Mouse (Mus musculus) olfactory bulb, adult 2 months (tissue): Measurements from ENCODE around the gene Zbtb14. TPM values are rescaled to one million over a fixed set of nuclear protein-coding genes. Genes with fewer than 3 reads are reported as not detected.
A peak's percentile ranks its signal among the peaks of the same experiment; 100 is the strongest.

ENCODE experiments used
- H3K27ac ChIP-seq: fragments of 200-500 bp; 2 replicates; pipeline ENCODE4 v1.5.1; 2012; ENCODE audit warnings: low read depth, low read length; ENCODE audit not compliant: insufficient read depth
- H3K4me1 ChIP-seq: fragments of 200-500 bp; 2 replicates; pipeline ENCODE4 v1.6.1; 2012; ENCODE audit warnings: low read length; ENCODE audit not compliant: control insufficient read depth, insufficient read depth
- H3K4me3 ChIP-seq: fragments of 200-500 bp; 2 replicates; pipeline ENCODE4 v1.5.1; 2012; ENCODE audit warnings: mild to moderate bottlenecking, low read depth, low read length, moderate library complexity; ENCODE audit not compliant: insufficient read depth
- CTCF ChIP-seq: fragments of 200-500 bp; IDR thresholded peaks from 2 replicates; pipeline ENCODE4 v1.5.1; 2012; ENCODE audit warnings: low read depth, mild to moderate bottlenecking, low read length, moderate library complexity; ENCODE audit not compliant: insufficient read depth
- POLR2A ChIP-seq: fragments of 200-500 bp; IDR thresholded peaks from 2 replicates; pipeline ENCODE4 v1.6.1; 2012; ENCODE audit warnings: mild to moderate bottlenecking, low read depth, low read length, moderate library complexity; ENCODE audit not compliant: insufficient read depth
- WGBS: fragments of 180-500 bp; shearing (Covaris S2); methylation state at CpG from one replicate; pipeline ENCODE4 v1.1.7; 2018; 5-methylcytosine and 5-hydroxymethylcytosine counted together
- polyA plus RNA-seq: library from polyadenylated mRNA; stranded (reverse); fragments of >200 nt; gene quantifications from 2 replicates; pipeline ENCODE4 v1.2.4, GENCODE M21; 2012; ENCODE audit warnings: low replicate concordance; ENCODE audit not compliant: missing spikeins, insufficient read depth, insufficient read length

Gene Zbtb14
- polyA plus RNA-seq: not detected in 2 replicates

GRCm38 (mm10) chr17:69382511-69383100 lies at the start of gene Zbtb14:
Gene Zbtb14, plus strand, starts transcription at chr17:69383050.
- Histone ChIP-seq H3K27ac (peak within 1 kb of the TSS; percentile 93), H3K4me1 (peaks cover 2% of the 10 kb centered on the region; the same call in 1 of the 2 replicates), H3K4me3 (peak within 1 kb of the TSS; percentile 95)
- under 1% methylated on average over 68 of the region's 72 CpGs for WGBS
- TF ChIP-seq CTCF (no peak), POLR2A (no peak; the same call in 1 of the 2 replicates)

- WGBS: 83% methylated on average over 7 of the region's 7 CpGs
- H3K4me1 ChIP-seq: no peaks in the 10 kb centered on the region
- H3K4me3 ChIP-seq: no peak overlapping the region
- TF ChIP-seq POLR2A (no peak), CTCF (no peak)
- no peak overlapping the region for H3K27ac ChIP-seq
Observed at GRCm38 (mm10) chr17:69346056-69346455, 36.8 kb upstream of the Zbtb14 start.

- TF ChIP-seq POLR2A (no peak), CTCF (peak; percentile 37; the same call in 1 of the 2 replicates)
- H3K4me1 ChIP-seq: no peaks in the 10 kb centered on the region
- 14% methylated on average over 8 of the region's 8 CpGs for WGBS
- H3K4me3 ChIP-seq: peak overlapping the region; percentile 29; the same call in 1 of the 2 replicates
- no peak overlapping the region for H3K27ac ChIP-seq
Observed at GRCm38 (mm10) chr17:69349014-69349531, 33.8 kb upstream of the Zbtb14 start.

GRCm38 (mm10) chr17:69365049-69365448 lies 17.8 kb upstream of the Zbtb14 start:
- 86% methylated on average over 3 of the region's 3 CpGs for WGBS
- Histone ChIP-seq H3K27ac (no peak overlapping the region), H3K4me3 (no peak overlapping the region), H3K4me1 (no peaks in the 10 kb centered on the region)
- TF ChIP-seq POLR2A (no peak), CTCF (no peak)

- TF ChIP-seq POLR2A (no peak), CTCF (no peak)
- WGBS: 96% methylated on average over 8 of the region's 8 CpGs
- Histone ChIP-seq H3K4me3 (no peak overlapping the region), H3K27ac (no peak overlapping the region), H3K4me1 (0 out of 2 replicates have a peak, but pooled peaks cover 2% of the 10 kb centered on the region)
Observed at GRCm38 (mm10) chr17:69380838-69381237, 2.0 kb upstream of the Zbtb14 start.

GRCm38 (mm10) chr17:69383201-69383940 lies 521 bp downstream of the Zbtb14 start:
- 6% methylated on average over 128 of the region's 128 CpGs for WGBS
- peak overlapping the region; percentile 95 for H3K4me3 ChIP-seq
- H3K27ac ChIP-seq: peak overlapping the region; percentile 93
- no peak for TF ChIP-seq CTCF
- no peak for TF ChIP-seq POLR2A
- peaks cover 2% of the 10 kb centered on the region; the same call in 1 of the 2 replicates for H3K4me1 ChIP-seq

- no peak for TF ChIP-seq POLR2A
- no peak for TF ChIP-seq CTCF
- H3K27ac ChIP-seq: peak overlapping the region; percentile 93
- H3K4me3 ChIP-seq: peak overlapping the region; percentile 95
- under 1% methylated on average over 37 of the region's 37 CpGs for WGBS
- peaks cover 2% of the 10 kb centered on the region; the same call in 1 of the 2 replicates for H3K4me1 ChIP-seq
Observed at GRCm38 (mm10) chr17:69383941-69384665, 1.3 kb downstream of the Zbtb14 start.

- H3K4me3 ChIP-seq: 0 out of 2 replicates have a peak overlapping the region, but pooled peaks have one; percentile 11
Observed at GRCm38 (mm10) chr17:69396147-69397033, 13.5 kb downstream of the Zbtb14 start.

More at GRCm38 (mm10) chr17:69396147-69397033, 13.5 kb downstream of the Zbtb14 start:
- Histone ChIP-seq H3K4me1 (no peaks in the 10 kb centered on the region), H3K27ac (no peak overlapping the region)
- WGBS: 19% methylated on average over 16 of the region's 16 CpGs
- TF ChIP-seq POLR2A (no peak), CTCF (no peak)
